Mouse (Mus musculus) cortical plate, adult 2 months (tissue): ENCODE measurements around the gene Fyb.

Experiments used
- CTCF ChIP-seq: fragments of 200-500 bp; IDR thresholded peaks from 2 replicates; pipeline ENCODE4 v1.5.1; 2011; ENCODE audit warnings: mild to moderate bottlenecking, control low read depth, low read length; ENCODE audit not compliant: insufficient read depth; ENCODE audit errors: extremely low read depth
- POLR2A ChIP-seq: fragments of 200-500 bp; IDR thresholded peaks from 2 replicates; pipeline ENCODE4 v1.6.1; 2011; ENCODE audit warnings: mild to moderate bottlenecking, low read length, control low read depth; ENCODE audit not compliant: insufficient read depth; ENCODE audit errors: extremely low read depth

DNA sequence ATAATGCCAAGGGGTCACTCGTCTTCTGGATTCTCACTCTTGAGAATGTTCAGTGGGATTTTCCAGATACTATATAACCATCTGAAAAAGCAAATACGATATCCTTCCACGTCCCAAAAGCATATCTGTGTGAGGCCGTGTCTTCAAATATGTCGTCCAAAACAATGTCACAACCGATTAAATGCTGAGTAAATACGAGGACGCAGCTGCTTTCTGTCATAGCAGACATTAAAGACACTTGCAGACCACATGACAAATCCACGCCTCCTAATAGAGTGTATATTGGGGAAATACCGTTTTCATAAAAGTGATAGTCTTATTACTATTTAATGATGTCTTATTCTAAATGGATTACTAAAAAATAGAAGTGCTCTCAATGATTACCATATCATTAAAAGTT is 38.0 kb downstream of the Fyb start:
- TF ChIP-seq CTCF (no peak), POLR2A (no peak)
